Mouse (Mus musculus) liver, postnatal 0 days (tissue): Measurements from ENCODE around the gene Mov10l1.
A peak's percentile ranks its signal among the peaks of the same experiment; 100 is the strongest.

Experiments
- CTCF ChIP-seq: sonication (generic); IDR thresholded peaks from 2 replicates; pipeline ENCODE4 v1.5.1; 2016; ENCODE audit warnings: antibody characterized with exemption, low read depth
- EP300 ChIP-seq: IDR thresholded peaks from 2 replicates; pipeline ENCODE4 v1.6.1; 2016; ENCODE audit warnings: antibody characterized with exemption, low read depth, mild to moderate bottlenecking

GRCm38 (mm10) chr15:89075478-89076147 lies 92.9 kb downstream of the Mov10l1 start:
- peak; percentile 29 for TF ChIP-seq CTCF
- no peak for TF ChIP-seq EP300
